Mouse (Mus musculus): ENCODE data around the gene Sdhaf1.

Gene Sdhaf1

GRCm38 (mm10) chr7:30323795-30324194 is at the start of gene Sdhaf1:
TSS of gene Sdhaf1 (minus strand) at chr7:30323895.
- ATAC-seq (ENCODE audit: insufficient number of reproducible peaks, low FRiP score, low TSS enrichment) = no peak

- ATAC-seq (ENCODE audit: insufficient number of reproducible peaks, low FRiP score, low TSS enrichment) = no peak
Observed at GRCm38 (mm10) chr7:30367466-30367865, 43.8 kb upstream of the Sdhaf1 start.

- no peak for ATAC-seq (ENCODE audit: insufficient number of reproducible peaks, low FRiP score, low TSS enrichment)
Observed at GRCm38 (mm10) chr7:30363344-30363738, 39.6 kb upstream of the Sdhaf1 start.

- ATAC-seq (ENCODE audit: insufficient number of reproducible peaks, low FRiP score, low TSS enrichment) = peak; percentile 42; the same call in 1 of the 2 replicates
Observed at GRCm38 (mm10) chr7:30362652-30363343, 39.1 kb upstream of the Sdhaf1 start, which contains the start of gene Lrfn3. TSS of gene Lrfn3 (minus strand) at chr7:30362772.

- no peak for ATAC-seq (ENCODE audit: insufficient number of reproducible peaks, low FRiP score, low TSS enrichment)
Observed at GRCm38 (mm10) chr7:30360028-30360427, 36.3 kb upstream of the Sdhaf1 start.

- no peak for ATAC-seq (ENCODE audit: insufficient number of reproducible peaks, low FRiP score, low TSS enrichment)
Observed at GRCm38 (mm10) chr7:30359276-30359865, 35.7 kb upstream of the Sdhaf1 start.

- ATAC-seq (ENCODE audit: insufficient number of reproducible peaks, low FRiP score, low TSS enrichment) = no peak
Observed at GRCm38 (mm10) chr7:30358378-30359186, 34.9 kb upstream of the Sdhaf1 start.

GRCm38 (mm10) chr7:30354059-30354458 is 30.4 kb upstream of the Sdhaf1 start:
- no peak for ATAC-seq (ENCODE audit: insufficient number of reproducible peaks, low FRiP score, low TSS enrichment)

GRCm38 (mm10) chr7:30353279-30353822 is 29.7 kb upstream of the Sdhaf1 start:
- no peak for ATAC-seq (ENCODE audit: insufficient number of reproducible peaks, low FRiP score, low TSS enrichment)

GRCm38 (mm10) chr7:30347828-30348227 is 24.1 kb upstream of the Sdhaf1 start:
- 0 out of 2 replicates have a peak, but pooled peaks have one; percentile 68 for ATAC-seq (ENCODE audit: insufficient number of reproducible peaks, low FRiP score, low TSS enrichment)

- no peak for ATAC-seq (ENCODE audit: insufficient number of reproducible peaks, low FRiP score, low TSS enrichment)
Observed at GRCm38 (mm10) chr7:30346635-30347379, 23.1 kb upstream of the Sdhaf1 start.

- peak; percentile 26; the same call in 1 of the 2 replicates for ATAC-seq (ENCODE audit: insufficient number of reproducible peaks, low FRiP score, low TSS enrichment)
Observed at GRCm38 (mm10) chr7:30339432-30340109, 15.9 kb upstream of the Sdhaf1 start.

- ATAC-seq (ENCODE audit: insufficient number of reproducible peaks, low FRiP score, low TSS enrichment) = peak; percentile 8; the same call in 1 of the 2 replicates
Observed at GRCm38 (mm10) chr7:30336384-30336783, 12.7 kb upstream of the Sdhaf1 start.

GRCm38 (mm10) chr7:30335688-30336087 is 12.0 kb upstream of the Sdhaf1 start:
- ATAC-seq (ENCODE audit: insufficient number of reproducible peaks, low FRiP score, low TSS enrichment) = no peak

GRCm38 (mm10) chr7:30334563-30334962 is 10.9 kb upstream of the Sdhaf1 start:
- ATAC-seq (ENCODE audit: insufficient number of reproducible peaks, low FRiP score, low TSS enrichment) = no peak

GRCm38 (mm10) chr7:30333436-30333835 is 9.7 kb upstream of the Sdhaf1 start:
- no peak for ATAC-seq (ENCODE audit: insufficient number of reproducible peaks, low FRiP score, low TSS enrichment)

GRCm38 (mm10) chr7:30332622-30333259 is 9.0 kb upstream of the Sdhaf1 start:
- no peak for ATAC-seq (ENCODE audit: insufficient number of reproducible peaks, low FRiP score, low TSS enrichment)

GRCm38 (mm10) chr7:30331887-30332286 is 8.2 kb upstream of the Sdhaf1 start:
- ATAC-seq (ENCODE audit: insufficient number of reproducible peaks, low FRiP score, low TSS enrichment) = peak; percentile 85

GRCm38 (mm10) chr7:30328379-30328778 is 4.7 kb upstream of the Sdhaf1 start:
- no peak for ATAC-seq (ENCODE audit: insufficient number of reproducible peaks, low FRiP score, low TSS enrichment)

Measured in cerebellum, adult (tissue).